Mouse (Mus musculus): ENCODE results near the gene Shh.

- no peak for TF ChIP-seq EP300 (IDR thresholded peaks at IDR 0.05; ENCODE audit: low read depth)
- TF ChIP-seq CTCF (IDR thresholded peaks at IDR 0.05; ENCODE audit: low read depth) = no peak
Observed at GRCm38 (mm10) chr5:28498846-28499245, 31.8 kb upstream of the Shh start.
